Mouse (Mus musculus) cortical plate, adult 2 months (tissue): ENCODE measurements around the gene 2310011J03Rik. TPM values are rescaled to one million over a fixed set of nuclear protein-coding genes. Genes with fewer than 3 reads are reported as not detected.
A peak's percentile ranks its signal among the peaks of the same experiment; 100 is the strongest.

Experiments
- H3K27ac ChIP-seq: fragments of 200-500 bp; 2 replicates; pipeline ENCODE4 v1.5.1; 2012; ENCODE audit warnings: low read length, control low read depth, inconsistent platforms; ENCODE audit not compliant: insufficient read depth
- H3K4me1 ChIP-seq: fragments of 200-500 bp; 2 replicates; pipeline ENCODE4 v1.6.1; 2011; ENCODE audit warnings: low read length; ENCODE audit not compliant: control insufficient read depth, insufficient read depth
- H3K4me3 ChIP-seq: fragments of 200-500 bp; 2 replicates; pipeline ENCODE4 v1.5.1; 2011; ENCODE audit warnings: mild to moderate bottlenecking, low read length, control low read depth; ENCODE audit not compliant: insufficient read depth
- CTCF ChIP-seq: fragments of 200-500 bp; IDR thresholded peaks from 2 replicates; pipeline ENCODE4 v1.5.1; 2011; ENCODE audit warnings: mild to moderate bottlenecking, control low read depth, low read length; ENCODE audit not compliant: insufficient read depth; ENCODE audit errors: extremely low read depth
- POLR2A ChIP-seq: fragments of 200-500 bp; IDR thresholded peaks from 2 replicates; pipeline ENCODE4 v1.6.1; 2011; ENCODE audit warnings: mild to moderate bottlenecking, low read length, control low read depth; ENCODE audit not compliant: insufficient read depth; ENCODE audit errors: extremely low read depth
- polyA plus RNA-seq: library from polyadenylated mRNA; depleted of rRNA; stranded (reverse); fragments of >200 nt; gene quantifications from 2 replicates; pipeline ENCODE4 v1.2.3, GENCODE M21; 2012

Gene 2310011J03Rik
- polyA plus RNA-seq, 1 experiment: 52.3 TPM

- Histone ChIP-seq H3K4me3 (no peak overlapping the region), H3K4me1 (no peaks in the 10 kb centered on the region), H3K27ac (no peak overlapping the region)
- no peak for TF ChIP-seq POLR2A
- TF ChIP-seq CTCF: no peak
Measured at GRCm38 (mm10) chr10:80330888-80331287, 10.6 kb upstream of the 2310011J03Rik start.

- H3K4me1 ChIP-seq: no peaks in the 10 kb centered on the region
- no peak overlapping the region for H3K27ac ChIP-seq
- TF ChIP-seq POLR2A: no peak
- TF ChIP-seq CTCF: no peak
- peak overlapping the region; percentile 34 for H3K4me3 ChIP-seq
Measured at GRCm38 (mm10) chr10:80330084-80330483, 9.7 kb upstream of the 2310011J03Rik start.

GRCm38 (mm10) chr10:80329273-80330081 is 9.1 kb upstream of the 2310011J03Rik start, which contains the start of the genes Pcsk4 and Reep6:
Pcsk4 (minus strand) TSS chr10:80329498.
Reep6 (plus strand) TSS chr10:80329953.
- TF ChIP-seq CTCF (no peak), POLR2A (no peak)
- H3K4me3 ChIP-seq: peak within 1 kb of the TSS; percentile 34
- H3K4me1 ChIP-seq: no peaks in the 10 kb centered on the region
- no peak within 1 kb of the TSS for H3K27ac ChIP-seq

GRCm38 (mm10) chr10:80325045-80325444 is 4.7 kb upstream of the 2310011J03Rik start:
- no peak overlapping the region for H3K27ac ChIP-seq
- no peaks in the 10 kb centered on the region for H3K4me1 ChIP-seq
- TF ChIP-seq CTCF: no peak
- no peak for TF ChIP-seq POLR2A
- no peak overlapping the region for H3K4me3 ChIP-seq

- no peak overlapping the region for H3K27ac ChIP-seq
- no peak for TF ChIP-seq CTCF
- H3K4me1 ChIP-seq: peaks cover 2% of the 10 kb centered on the region; the same call in 1 of the 2 replicates
- no peak overlapping the region for H3K4me3 ChIP-seq
Measured at GRCm38 (mm10) chr10:80324120-80325037, 4.0 kb upstream of the 2310011J03Rik start.

- H3K27ac ChIP-seq: no peak overlapping the region
Measured at GRCm38 (mm10) chr10:80323261-80324119, 3.2 kb upstream of the 2310011J03Rik start.

GRCm38 (mm10) chr10:80322811-80323211 is 2.5 kb upstream of the 2310011J03Rik start:
- H3K27ac ChIP-seq: 0 out of 2 replicates have a peak overlapping the region, but pooled peaks have one; percentile 9
- H3K4me3 ChIP-seq: peak overlapping the region; percentile 67; the same call in 1 of the 2 replicates
- H3K4me1 ChIP-seq: peaks cover 5% of the 10 kb centered on the region
- TF ChIP-seq POLR2A (no peak), CTCF (no peak)

More at GRCm38 (mm10) chr10:80323261-80324119, 3.2 kb upstream of the 2310011J03Rik start:
- TF ChIP-seq CTCF (no peak), POLR2A (no peak)
- Histone ChIP-seq H3K4me3 (peak overlapping the region; percentile 67), H3K4me1 (peaks cover 5% of the 10 kb centered on the region)

GRCm38 (mm10) chr10:80321670-80322581 is 1.6 kb upstream of the 2310011J03Rik start:
- TF ChIP-seq CTCF (no peak), POLR2A (no peak)
- H3K4me1 ChIP-seq: peaks cover 5% of the 10 kb centered on the region
- no peak overlapping the region for H3K4me3 ChIP-seq
- no peak overlapping the region for H3K27ac ChIP-seq
